Mouse (Mus musculus) thymus, postnatal 10 days (tissue): ENCODE data around the gene Ntf5.

Source experiments
- DNase-seq, 2 experiments: peaks; one replicate each; pipeline ENCODE4 v3.0.0; 2021; ENCODE audit warnings: low spot score in 2 of 2

Gene Ntf5

DNA sequence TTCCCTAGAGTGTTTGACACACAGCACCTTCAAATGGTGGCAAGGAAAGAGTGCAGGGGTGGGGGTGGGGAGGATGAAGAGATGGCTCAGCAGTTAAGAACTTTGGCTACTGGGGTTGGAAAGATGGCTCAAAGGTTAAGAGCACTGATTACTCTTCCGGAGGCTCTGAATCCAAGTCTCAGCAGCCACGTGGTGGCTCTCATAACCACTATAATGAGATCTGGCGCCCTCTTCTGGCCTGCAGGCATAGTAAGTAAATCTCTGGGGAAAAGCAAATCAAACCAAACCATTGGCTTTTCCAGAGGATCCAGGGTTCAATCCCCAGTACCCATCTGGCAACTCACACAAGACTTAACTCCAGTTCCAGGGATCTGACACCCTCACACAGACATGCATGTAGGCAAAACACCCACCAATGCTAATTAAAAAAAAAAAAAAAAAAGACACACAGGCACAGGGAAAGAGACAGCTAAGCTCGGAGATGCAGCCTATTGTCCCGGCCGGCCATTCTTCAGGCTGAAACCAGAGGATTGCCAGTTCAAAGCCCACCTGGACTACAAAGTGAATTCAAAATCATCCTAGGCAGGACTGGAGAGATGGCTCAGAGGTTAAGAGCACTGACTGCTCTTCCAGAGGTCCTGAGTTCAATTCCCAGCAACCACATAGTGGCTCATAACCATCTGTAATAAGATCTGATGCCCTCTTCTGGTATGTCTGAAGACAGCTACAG, 9.8 kb upstream of the Ntf5 start:
- peak in 1 of 2 experiments; percentile 75 for DNase-seq

GRCm38 (mm10) chr7:45405091-45406075, 8.1 kb upstream of the Ntf5 start, which contains the start of gene Kcna7:
TSS of gene Kcna7 (plus strand) at chr7:45405653.
- DNase-seq = peak; percentile 39 to 76

- DNase-seq = no peak
Measured at GRCm38 (mm10) chr7:45406157-45407156, 7.0 kb upstream of the Ntf5 start.

GRCm38 (mm10) chr7:45407836-45408235, 5.7 kb upstream of the Ntf5 start:
- no peak for DNase-seq

GRCm38 (mm10) chr7:45408351-45408750, 5.1 kb upstream of the Ntf5 start:
- no peak for DNase-seq

GRCm38 (mm10) chr7:45408949-45409348, 4.5 kb upstream of the Ntf5 start:
- no peak for DNase-seq

DNA sequence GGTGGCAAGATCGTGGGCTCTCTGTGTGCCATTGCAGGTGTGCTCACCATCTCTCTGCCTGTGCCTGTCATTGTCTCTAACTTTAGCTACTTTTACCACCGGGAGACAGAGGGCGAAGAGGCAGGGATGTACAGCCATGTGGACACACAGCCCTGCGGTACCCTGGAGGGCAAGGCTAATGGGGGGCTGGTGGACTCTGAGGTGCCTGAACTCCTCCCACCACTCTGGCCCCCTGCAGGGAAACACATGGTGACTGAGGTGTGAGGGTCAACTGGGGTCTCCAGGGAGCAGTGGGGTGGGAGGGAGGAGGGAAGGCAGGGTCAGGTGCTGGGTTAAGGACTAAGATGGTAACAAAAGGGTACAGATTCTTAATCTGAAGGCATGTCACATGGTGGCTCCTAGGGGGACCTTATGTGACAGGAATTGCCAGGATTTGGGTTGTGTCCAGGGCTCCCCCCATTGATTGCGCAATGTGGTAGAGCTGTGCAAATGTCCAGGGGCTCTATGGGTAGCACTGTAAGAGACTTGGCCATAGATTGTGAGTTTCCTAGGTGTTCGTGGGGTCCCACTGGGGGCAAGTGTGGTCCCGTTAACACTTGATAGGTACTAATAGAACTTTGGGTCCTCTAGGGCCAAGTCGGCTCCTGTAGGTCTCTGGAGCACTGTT, 3.9 kb upstream of the Ntf5 start:
- no peak for DNase-seq

- DNase-seq = no peak
Measured at GRCm38 (mm10) chr7:45412421-45412820, 1.1 kb upstream of the Ntf5 start.

DNA sequence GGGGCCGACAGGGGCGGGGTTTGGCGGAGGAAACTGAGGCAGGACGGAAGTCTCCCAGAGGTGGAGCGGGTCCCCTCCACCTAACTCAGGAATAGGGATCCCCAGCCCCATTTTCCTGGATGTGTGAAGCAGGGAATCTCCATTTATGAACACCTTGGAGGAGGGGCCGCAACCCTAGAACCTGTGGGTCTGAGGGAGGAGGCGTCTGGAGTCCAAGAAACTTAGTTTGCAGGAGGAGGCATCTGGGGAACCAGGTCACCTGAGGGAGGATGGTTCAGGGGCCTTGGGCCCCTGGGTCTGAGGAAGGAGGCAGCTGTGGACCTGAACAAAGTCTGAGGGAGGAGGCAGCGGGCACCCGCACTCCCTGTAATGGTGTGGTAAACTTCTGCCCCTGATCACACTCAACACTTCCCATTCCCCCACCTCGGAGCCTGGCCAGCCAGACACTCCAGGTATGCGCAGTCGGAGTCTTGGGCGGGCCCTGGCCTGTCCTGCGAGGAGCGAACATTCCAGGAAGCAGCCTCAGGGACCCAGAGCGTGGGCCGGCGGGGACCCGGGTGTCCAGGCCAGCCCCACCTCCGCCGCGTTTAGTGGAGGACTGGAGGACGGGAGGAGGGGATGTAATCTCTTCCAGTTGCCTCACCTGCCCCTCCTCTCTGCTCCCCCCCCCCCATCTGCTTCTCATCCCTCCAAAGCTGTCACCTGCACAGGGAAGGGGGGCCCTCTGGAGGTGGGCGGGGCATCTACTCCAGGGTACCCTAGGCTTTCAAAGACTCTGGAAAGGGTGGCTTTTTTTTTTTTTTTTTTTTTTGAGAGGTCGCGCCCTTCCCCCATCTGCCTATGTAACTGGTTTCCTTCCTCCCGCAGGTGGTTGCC, 607 bp downstream of the Ntf5 start:
- no peak for DNase-seq

- no peak for DNase-seq
Measured at GRCm38 (mm10) chr7:45414740-45415224, 1.3 kb downstream of the Ntf5 start.

DNA sequence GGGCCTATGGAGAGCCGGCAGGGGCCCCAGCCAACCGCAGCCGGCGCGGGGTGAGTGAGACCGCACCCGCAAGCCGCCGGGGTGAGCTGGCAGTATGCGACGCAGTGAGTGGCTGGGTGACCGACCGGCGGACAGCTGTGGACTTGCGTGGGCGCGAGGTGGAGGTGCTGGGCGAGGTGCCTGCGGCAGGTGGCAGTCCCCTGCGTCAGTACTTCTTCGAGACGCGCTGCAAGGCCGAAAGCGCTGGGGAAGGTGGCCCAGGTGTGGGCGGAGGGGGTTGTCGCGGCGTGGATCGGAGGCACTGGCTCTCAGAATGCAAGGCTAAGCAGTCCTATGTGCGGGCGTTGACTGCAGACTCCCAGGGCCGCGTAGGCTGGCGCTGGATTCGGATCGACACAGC, 2.1 kb downstream of the Ntf5 start:
- no peak for DNase-seq

GRCm38 (mm10) chr7:45417962-45418492, 4.5 kb downstream of the Ntf5 start:
- no peak for DNase-seq

DNA sequence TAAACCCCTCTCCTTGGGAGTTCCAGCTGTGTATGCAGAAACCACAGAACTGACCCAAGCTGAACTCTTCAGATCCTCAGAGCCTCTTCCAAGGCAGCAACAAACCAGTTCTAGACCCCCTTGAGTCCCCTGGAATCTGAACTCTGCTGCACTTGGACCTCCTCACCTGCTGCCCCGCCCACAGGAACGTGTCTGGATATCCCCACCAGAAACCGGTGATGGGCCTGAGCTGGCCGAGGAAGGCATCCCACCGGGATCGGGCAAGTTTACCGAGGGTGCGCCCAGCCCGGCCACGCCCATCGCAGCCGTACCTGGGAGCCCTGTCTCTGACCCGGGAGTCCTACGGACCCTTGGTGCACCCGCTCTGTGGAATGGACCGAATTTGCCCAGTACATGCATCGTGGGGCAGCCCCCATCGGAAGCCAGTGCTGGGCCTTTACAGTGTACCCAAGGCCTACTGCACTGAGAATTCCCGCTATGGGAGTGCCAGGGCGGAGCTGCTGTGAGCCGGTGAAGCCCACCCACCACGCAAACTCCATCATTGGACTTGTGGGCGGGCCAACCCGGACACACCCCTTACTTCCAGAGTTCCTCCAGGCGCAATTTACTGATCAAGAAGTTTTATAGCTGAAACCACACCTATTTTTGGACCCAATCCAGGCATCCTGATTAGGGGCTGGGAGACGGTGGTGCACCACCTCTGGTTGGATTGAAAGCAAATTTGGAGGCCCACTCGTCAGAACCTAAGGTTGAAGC, 6.5 kb downstream of the Ntf5 start:
- no peak for DNase-seq

- DNase-seq = no peak
Measured at GRCm38 (mm10) chr7:45420615-45420919, 7.1 kb downstream of the Ntf5 start, which contains the start of gene Lhb. TSS of gene Lhb (plus strand) at chr7:45420820.

DNA sequence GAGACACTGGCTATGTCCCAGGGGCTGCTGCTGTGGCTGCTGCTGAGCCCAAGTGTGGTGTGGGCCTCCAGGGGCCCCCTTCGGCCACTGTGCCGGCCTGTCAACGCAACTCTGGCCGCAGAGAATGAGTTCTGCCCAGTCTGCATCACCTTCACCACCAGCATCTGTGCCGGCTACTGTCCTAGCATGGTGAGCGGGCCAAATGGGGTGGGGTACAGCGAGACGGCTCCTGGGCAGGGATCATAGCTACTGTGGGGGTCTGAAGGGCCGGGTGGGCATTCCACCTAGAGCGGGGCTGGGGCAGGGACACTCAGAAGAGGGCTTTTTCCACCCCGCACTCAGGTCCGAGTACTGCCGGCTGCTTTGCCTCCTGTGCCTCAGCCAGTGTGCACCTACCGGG, 7.7 kb downstream of the Ntf5 start:
- DNase-seq = no peak

DNA sequence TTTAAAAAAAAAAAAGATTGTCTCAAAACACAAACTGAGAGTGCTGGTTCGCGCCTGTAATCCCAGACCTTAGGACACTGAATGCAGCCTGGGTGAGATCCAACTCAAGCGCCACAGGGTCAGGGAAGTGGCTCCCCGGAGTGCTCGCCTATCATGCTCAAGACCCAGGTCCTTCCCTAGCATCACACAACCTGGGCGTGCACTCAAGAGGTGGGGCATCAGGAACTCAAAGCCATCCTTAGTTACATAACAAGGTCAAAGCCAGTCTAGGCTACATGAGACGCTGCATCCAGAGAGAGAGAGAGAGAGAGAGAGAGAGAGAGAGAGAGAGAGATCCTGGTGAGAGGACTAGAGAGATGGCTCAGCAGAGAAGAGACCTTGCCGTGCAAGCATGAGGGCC, 13.1 kb downstream of the Ntf5 start:
- DNase-seq = no peak

GRCm38 (mm10) chr7:45433835-45434202, 20.3 kb downstream of the Ntf5 start:
- no peak for DNase-seq

DNA sequence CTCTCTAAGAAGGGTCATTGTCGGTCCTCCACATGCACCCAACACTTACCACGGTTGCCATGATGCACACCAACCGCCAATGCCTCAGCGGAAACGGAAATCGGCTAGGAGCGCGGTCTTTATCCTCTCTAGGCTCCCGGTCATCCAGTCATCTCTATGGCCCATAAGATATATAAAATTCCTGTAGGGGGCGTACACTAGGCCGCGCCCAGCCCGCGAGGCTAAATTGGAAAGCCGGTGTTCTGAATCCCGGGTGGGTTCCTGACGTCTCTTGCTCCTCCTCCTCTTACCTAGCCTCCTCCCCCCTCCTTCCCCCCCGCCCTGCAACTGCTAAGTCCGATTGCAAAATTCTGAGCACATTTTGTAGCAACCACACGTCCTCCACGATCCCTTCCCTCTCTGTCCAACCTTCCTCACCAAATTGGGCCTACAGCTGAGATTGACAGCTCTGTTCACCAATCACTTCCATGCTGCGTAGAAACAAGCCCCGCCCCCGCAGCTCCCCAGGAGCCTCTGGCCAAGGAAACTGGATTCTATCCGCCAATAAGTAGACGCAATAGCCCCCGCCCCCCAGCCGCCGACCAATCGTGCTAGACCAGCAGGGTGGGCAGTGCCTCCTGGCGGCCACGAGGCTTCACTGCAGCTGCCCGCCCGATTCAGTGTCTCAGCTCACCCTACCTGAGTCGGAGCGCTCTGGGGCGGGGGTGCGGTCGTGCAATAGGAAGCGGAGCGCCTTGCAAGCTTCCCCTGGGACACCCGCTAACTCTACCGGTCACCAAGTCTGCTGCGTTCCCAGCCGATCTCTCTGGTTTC, 20.9 kb downstream of the Ntf5 start, which contains the start of gene Gys1:
Gys1 (plus strand) TSS at position 642 of the 813 bp plus-strand sequence.
- peak; percentile 100 for DNase-seq
